Mouse (Mus musculus) brain, embryonic 14.5 days (tissue): ENCODE measurements around the gene Pcif1. TPM values are rescaled to one million over a fixed set of nuclear protein-coding genes. Genes with fewer than 3 reads are reported as not detected.

ENCODE experiments used
- DNase-seq: peaks from one replicate; pipeline ENCODE4 v3.0.0-alpha.2; 2011; ENCODE audit warnings: low read depth
- CTCF ChIP-seq: fragments of 200-500 bp; IDR thresholded peaks from 2 replicates; pipeline ENCODE4 v1.5.1; 2012; ENCODE audit warnings: inconsistent platforms, mild to moderate bottlenecking, moderate library complexity, borderline replicate concordance; ENCODE audit not compliant: insufficient read depth, insufficient read length; ENCODE audit errors: extremely low read depth
- POLR2A ChIP-seq: fragments of 200-500 bp; IDR thresholded peaks from 2 replicates; pipeline ENCODE4 v1.6.1; 2012; ENCODE audit warnings: mild to moderate bottlenecking, inconsistent platforms, borderline replicate concordance; ENCODE audit not compliant: poor library complexity, insufficient read depth, insufficient read length, severe bottlenecking; ENCODE audit errors: extremely low read depth
- polyA plus RNA-seq: library from polyadenylated mRNA; depleted of rRNA; stranded (reverse); fragments of >200 nt; gene quantifications from 2 replicates; pipeline ENCODE4 v1.2.3, GENCODE M21; 2012

Pcif1 gene
- polyA plus RNA-seq, 1 experiment = 55.5 TPM

DNA sequence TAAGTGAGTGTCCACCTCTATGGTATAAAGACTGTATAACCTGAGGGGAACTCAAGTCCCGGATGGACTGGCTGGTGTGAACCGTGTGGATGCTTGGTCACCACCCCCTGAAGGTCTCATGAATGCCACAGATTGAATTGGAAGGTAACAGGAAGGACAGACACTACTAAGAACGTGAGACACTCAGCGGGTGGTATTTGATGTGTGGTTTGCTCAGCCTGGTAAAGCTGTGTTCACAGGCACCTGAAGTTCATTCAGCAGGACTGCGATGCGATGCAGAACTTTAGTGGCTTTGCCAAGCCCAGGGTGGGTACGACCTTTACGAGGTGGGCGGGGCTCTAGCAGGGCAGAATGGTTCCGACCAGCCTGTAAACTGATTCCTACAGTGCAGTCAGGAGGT lies 38.3 kb downstream of the Pcif1 start:
- TF ChIP-seq CTCF (no peak), POLR2A (no peak)
- no peak for DNase-seq

DNA sequence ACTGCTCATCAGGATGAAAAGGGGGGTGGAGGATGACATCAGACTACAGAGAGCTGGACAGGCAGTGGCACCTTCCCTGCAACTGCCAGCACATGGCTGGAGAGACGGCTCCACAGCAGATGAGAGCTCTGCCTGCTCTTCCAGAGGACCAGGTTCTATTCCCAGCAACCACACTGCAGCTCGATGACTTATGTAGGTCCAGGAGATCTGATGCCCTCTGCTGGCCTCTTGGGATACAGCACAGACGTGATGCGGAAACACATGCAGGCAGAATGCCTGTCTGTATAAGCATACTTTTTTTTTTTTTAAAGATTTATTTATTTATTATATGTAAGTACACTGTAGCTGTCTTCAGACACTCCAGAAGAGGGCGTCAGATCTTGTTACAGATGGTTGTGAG lies 39.2 kb downstream of the Pcif1 start:
- TF ChIP-seq CTCF (peak; percentile 63), POLR2A (no peak)
- peak; percentile 58 for DNase-seq

DNA sequence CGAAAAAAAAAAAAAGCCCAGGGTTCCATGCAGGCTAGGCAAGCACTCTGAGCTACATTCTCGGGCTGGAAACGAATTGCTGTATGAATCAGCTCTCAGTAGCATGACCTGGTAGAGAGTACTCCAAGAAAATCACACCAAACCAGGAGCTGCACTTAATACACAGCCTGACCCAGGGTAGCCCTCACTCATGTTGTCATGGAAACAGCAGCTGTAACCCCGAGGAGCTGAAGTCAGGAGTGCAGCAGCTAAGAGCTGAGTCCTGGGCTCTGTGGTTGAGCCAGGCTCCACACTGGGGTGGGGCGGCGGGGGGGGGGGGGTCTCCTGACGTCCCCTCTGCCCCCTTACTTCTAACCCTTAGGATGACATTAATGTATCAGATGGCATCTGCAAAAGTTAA lies 42.9 kb downstream of the Pcif1 start:
- peak; percentile 38 for DNase-seq
- no peak for TF ChIP-seq POLR2A

DNA sequence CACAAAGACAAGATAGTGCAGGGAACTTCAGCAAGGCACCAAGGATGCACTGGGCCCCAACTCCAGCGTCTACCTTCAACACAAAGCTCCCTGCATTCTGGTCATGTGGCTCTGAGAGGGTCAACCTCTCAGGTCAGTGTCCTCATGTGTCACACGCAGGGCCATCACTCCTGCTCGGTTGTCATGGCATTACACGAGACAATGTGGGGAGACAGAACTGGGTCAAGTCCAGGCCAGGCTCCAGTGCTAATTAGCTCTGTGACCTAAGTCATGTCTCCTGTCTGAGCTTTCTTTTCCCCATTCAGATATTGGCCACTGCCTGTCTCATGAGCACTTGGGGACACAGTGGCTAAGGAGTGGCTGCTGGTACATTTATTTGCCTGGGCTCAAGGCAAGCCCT lies 44.2 kb downstream of the Pcif1 start:
- TF ChIP-seq POLR2A (no peak), CTCF (no peak)
- no peak for DNase-seq

DNA sequence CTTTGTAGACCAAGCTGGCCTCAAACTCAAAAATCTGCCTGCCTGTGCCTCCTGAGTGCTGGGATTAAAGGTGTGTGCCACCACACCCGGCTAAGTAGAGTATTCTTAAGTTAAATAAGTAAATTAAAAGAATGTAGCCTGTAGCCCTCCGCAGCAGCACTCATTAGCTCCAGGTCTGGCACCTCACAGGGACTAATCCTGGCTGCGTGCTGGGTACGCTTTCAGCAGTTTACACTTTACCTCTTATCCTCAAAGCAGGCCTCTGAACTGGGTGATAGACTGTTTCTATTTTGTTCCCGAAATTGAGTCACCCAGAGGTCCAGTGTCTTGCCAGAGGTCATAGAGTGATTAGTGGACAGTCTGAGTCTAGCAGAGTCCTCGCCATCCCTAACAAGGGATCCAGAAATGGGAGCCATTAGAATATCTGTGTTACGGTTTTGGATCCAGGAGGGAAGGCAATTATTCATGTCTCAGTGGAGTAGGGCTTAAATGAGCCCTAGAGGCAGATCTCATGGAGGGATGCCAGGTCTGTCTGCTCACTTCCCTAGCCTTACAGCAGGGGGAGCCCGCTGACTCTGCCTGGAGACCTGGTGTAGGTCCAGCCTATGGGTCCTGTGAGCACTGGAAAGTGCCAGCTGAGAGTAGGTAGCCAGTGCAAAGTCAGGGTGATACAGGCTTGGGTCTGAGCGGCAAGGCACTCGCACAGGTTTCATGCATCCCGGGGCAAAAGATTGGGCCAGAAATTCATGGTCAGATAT lies 45.2 kb downstream of the Pcif1 start:
- TF ChIP-seq POLR2A (no peak), CTCF (peak; percentile 90)
- DNase-seq = peak; percentile 93

DNA sequence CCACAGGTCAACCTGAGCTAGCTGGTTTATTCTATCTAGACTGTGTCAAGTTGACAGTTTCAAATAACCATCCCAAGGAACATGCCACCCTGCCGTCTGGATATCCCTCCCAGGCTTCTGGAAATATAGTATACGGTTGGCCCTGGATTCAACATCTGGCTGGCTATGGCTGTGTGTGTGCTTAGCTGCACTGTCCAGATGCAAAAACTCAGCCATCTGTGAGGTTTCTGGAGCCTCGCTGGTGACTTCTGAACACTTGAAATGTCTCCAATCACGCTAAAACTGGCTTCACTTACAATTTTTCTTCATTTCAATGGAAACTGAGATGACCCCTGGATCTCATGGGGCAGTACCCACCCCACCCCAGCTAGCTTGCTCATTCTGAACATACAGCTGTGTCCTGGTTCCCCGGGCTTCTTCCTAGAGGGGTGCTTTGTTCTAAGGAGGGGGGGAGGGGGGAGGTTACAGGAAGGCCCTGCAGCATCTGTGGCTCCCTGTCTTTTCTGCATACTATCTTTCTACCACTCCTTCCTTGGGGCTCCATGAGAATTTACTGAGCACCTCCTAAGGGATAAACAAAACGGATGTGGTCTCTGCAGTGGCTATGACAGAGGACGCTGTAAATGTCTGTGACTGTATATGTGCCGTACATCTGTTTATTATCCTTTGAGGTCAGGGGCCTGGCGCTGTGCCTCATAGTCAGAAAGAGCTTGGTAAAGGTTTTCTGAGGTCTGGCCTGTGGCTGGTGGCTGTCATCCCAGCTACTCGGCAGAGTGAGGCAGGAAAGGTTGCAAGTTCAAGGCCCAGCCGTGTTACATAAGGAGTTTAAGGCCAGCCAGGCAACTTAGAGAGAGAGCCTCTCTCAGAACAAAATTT lies 51.8 kb downstream of the Pcif1 start:
- TF ChIP-seq POLR2A = no peak
- TF ChIP-seq CTCF = no peak
- DNase-seq = no peak

DNA sequence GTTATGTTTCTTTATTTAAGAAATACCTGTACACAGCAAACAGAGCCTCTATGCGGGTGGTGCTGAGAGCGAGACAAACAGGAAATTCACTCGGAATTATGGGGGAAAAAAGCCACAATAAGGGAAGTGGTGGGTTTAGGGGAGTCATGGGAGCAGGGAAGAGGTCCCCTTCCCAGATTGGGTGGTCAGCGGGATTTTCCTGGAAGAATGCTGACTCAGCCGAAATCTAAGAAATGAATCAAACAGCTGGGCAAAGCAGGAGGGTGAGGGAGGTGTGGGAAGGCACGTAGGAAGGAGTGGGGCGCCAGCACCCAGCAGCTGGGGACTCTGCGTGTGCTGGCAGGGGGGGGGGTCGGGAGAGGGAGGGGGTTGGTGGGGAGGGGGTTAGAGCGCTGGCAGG lies 54.4 kb downstream of the Pcif1 start:
- DNase-seq = no peak
- no peak for TF ChIP-seq POLR2A
- no peak for TF ChIP-seq CTCF

DNA sequence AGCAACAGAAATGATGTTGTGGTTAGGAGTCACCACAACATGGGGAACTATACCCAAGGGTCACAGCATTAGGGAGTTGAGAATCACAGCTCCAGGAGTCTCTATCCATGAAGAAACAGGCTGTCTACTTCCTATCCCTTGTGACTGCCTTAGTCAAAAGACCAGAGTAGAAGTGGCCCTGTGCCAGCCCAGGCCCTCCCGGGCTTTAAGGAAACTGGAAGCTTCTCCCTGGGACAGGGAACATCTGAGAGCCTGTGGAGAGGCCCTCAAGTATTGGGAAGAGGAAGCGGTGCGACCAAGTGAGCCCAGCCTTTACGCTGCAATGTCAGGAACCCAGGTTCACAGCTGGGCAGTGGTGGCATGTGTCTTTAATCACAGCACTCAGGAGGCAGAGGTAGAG lies 56.9 kb downstream of the Pcif1 start:
- DNase-seq = no peak
- TF ChIP-seq POLR2A (no peak), CTCF (no peak)

DNA sequence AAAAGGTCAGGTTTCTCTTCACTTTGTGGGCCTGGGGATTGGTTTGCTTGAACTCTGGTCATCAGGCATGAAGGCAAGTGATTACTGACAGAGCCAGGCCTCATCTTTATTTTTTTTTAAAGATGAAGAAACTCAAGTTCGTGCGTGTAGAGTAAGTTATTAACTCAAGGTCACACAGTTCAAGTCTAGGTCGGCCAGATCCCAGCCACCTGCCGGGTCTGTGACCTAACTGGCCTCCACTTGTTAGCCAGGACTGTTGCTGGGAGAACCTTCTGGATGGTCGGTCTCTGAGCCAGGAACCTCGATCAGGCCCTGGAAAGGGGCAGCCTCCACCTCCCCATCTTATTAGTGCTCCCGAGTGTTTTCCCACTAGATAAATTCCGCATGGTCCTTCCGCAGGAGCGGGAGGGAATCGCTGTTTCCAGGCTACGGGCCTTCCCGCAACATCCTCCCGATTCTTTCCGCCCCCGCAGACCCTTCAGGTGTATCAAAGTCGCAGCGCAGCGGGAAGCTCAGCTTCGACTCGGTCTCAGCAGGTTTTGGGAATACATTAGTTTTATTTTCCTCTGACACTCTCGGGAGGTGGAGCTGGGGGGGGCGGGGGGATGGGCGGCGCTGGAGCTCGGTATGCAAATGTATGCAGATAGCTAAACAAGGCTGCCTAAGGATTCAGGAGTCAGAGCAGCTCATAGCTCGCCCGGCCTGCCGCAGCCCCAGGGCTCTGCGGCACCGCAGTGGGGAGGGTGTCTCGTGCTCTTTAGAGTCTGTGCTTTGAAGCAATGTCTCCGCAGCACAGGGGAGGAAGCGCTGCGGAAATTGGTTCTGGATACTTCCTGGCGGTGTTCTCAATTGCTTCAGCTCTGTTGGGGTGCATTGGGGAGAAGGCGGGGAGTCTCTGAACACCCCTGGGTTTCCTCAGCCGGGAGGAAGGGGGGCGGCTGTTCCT lies 59.3 kb downstream of the Pcif1 start:
- no peak for TF ChIP-seq CTCF
- peak; percentile 24; the same call in 1 of the 2 replicates for TF ChIP-seq POLR2A
- DNase-seq = peak; percentile 88

DNA sequence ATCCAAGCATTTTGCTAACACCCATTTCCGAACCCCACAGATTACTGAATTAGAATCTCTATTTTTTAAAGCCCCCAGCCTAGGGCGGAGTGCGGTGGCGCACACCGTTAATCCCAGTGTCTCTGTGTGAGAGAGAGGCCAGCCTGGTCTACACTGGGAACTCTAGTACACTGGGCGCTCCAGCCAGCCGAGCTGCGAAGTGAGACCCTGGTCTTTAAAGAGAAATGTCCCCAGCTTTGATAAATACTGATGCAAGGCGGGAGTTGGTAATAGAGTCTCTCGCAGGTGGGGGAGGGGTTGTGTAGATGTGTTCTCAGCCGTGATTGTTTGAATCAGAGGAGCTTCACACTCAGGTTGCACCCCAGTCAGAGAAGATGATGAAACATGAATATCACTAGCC lies 60.0 kb downstream of the Pcif1 start:
- DNase-seq = peak; percentile 56
- TF ChIP-seq POLR2A = no peak
- TF ChIP-seq CTCF = no peak
